Mouse (Mus musculus): ENCODE measurements around the gene Gm16405. TPM values are rescaled to one million over a fixed set of nuclear protein-coding genes. Genes with fewer than 3 reads are reported as not detected.
"Not testable (repeated sequence)": the region's sequence is repeated elsewhere in the genome, so short reads cannot be mapped to it uniquely, and the experiment has no call there.

Gm16405 gene
- not detected in 2 replicates for polyA plus RNA-seq (2014; fragmentation: Nextera tagmentation; extraction: Ambion mirVana)

DNA sequence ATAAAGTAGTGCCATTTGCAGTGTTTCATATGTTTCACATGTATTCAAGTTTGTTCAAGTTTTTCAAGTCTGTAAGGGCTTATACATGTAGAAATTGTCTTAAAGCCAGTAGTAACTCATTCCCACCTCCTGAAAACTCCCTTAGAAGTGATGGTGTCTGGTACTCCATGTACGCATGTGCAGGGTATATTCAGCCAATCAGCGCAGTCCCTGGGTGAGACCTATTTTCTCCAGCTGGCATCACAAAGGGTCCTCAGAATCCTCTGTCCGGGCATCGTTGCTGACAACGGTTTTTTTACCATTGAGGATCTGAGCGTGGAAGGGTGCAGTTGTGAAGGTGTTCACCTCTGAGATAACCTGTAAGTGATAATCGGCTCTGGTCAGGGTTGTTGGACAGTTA lies at the start of gene Gm16405:
Gene Gm16405 (plus strand): TSS at position 301 of the 400 bp plus-strand sequence.
- DNase-seq; H3K9ac ChIP-seq; H3K27ac ChIP-seq (ENCODE audit: low read depth); H3K4me3 ChIP-seq (ENCODE audit: low read depth, low read length); H3K4me2 ChIP-seq; H3K4me1 ChIP-seq (ENCODE audit: insufficient read depth); H3K36me3 ChIP-seq (ENCODE audit: insufficient read depth); ATAC-seq (ENCODE audit: insufficient read depth); H3K27me3 ChIP-seq (ENCODE audit: insufficient read depth, low read length); H3K9me3 ChIP-seq (ENCODE audit: low read depth, low read length): not testable (repeated sequence)
- WGBS = no CpG with 5 or more reads among the region's 7 CpGs

Other genes with a start within 250 kb of the Gm16405 start
- gene Gm16430, start 91.0 kb downstream of the Gm16405 start, polyA plus RNA-seq (2014; fragmentation: Nextera tagmentation; extraction: Ambion mirVana) = not detected in 2 replicates